Mouse (Mus musculus) MEL (cell line): Measurements from ENCODE around the gene Zkscan17. TPM values are rescaled to one million over a fixed set of nuclear protein-coding genes. Genes with fewer than 3 reads are reported as not detected.

Experiments used
- DNase-seq: peaks from one replicate; pipeline ENCODE4 v3.0.0; 2011; ENCODE audit warnings: low read depth, low spot score
- H3K27ac ChIP-seq: 2 replicates; pipeline ENCODE4 v1.5.1; 2012; ENCODE audit warnings: low read depth, mild to moderate bottlenecking, control low read depth, low read length, moderate library complexity; ENCODE audit not compliant: control insufficient read depth
- H3K27me3 ChIP-seq, 2 experiments: fragments of 150-350 bp in 1 of 2; sonication (generic) in 1 of 2; 2 replicates each; pipeline ENCODE4 v1.6.1; 2012; ENCODE audit warnings: low read length in 2 of 2, mild to moderate bottlenecking in 2 of 2, improper control_type of control experiment in 1 of 2, moderate library complexity in 1 of 2; ENCODE audit not compliant: insufficient read depth in 2 of 2, control insufficient read depth in 1 of 2
- H3K36me3 ChIP-seq, 2 experiments: 2 replicates each; pipeline ENCODE4 v1.6.1; 2012 to 2014; ENCODE audit warnings: low read length in 2 of 2, improper control_type of control experiment in 1 of 2, inconsistent platforms in 1 of 2, mild to moderate bottlenecking in 1 of 2; ENCODE audit not compliant: insufficient read depth in 2 of 2, control insufficient read depth in 1 of 2
- H3K4me1 ChIP-seq, 2 experiments: fragments of 150-350 bp in 1 of 2; sonication (generic) in 1 of 2; 2 replicates each; pipeline ENCODE4 v1.6.1; 2012; ENCODE audit warnings: low read length in 2 of 2, improper control_type of control experiment in 1 of 2, mild to moderate bottlenecking in 1 of 2; ENCODE audit not compliant: insufficient read depth in 2 of 2, control insufficient read depth in 1 of 2
- H3K4me3 ChIP-seq, 2 experiments: fragments of 150-350 bp in 1 of 2; sonication (generic) in 1 of 2; 2 replicates each; pipeline ENCODE4 v1.5.1; 2012; ENCODE audit warnings: low read depth in 2 of 2, low read length in 2 of 2, mild to moderate bottlenecking in 2 of 2, moderate library complexity in 2 of 2, control low read depth in 1 of 2, improper control_type of control experiment in 1 of 2; ENCODE audit not compliant: control insufficient read depth in 1 of 2, insufficient read depth in 1 of 2
- H3K79me2 ChIP-seq: 2 replicates; pipeline ENCODE4 v1.6.1; 2012; ENCODE audit warnings: mild to moderate bottlenecking, low read length, moderate library complexity; ENCODE audit not compliant: control insufficient read depth, poor library complexity, insufficient read depth
- H3K9ac ChIP-seq: 2 replicates; pipeline ENCODE4 v1.6.1; 2012; ENCODE audit warnings: low read depth, mild to moderate bottlenecking, control low read depth, low read length, moderate library complexity; ENCODE audit not compliant: control insufficient read depth, poor library complexity, severe bottlenecking
- H3K9me3 ChIP-seq: fragments of 150-350 bp; sonication (generic); replicated peaks from 2 replicates; pipeline ENCODE4 v1.6.1; 2012; ENCODE audit warnings: mild to moderate bottlenecking, low read length, improper control_type of control experiment, moderate library complexity; ENCODE audit not compliant: insufficient read depth
- BHLHE40 ChIP-seq: IDR thresholded peaks from 2 replicates; pipeline ENCODE4 v1.6.1; 2012; ENCODE audit warnings: low read depth, mild to moderate bottlenecking, inconsistent platforms, low read length, improper control_type of control experiment, borderline replicate concordance
- CHD2 ChIP-seq: IDR thresholded peaks from 2 replicates; pipeline ENCODE4 v1.6.1; 2011; ENCODE audit warnings: low read length, improper control_type of control experiment
- CTCF ChIP-seq, 3 experiments: IDR thresholded peaks in 2 of 3; conservative IDR thresholded peaks in 1 of 3; 2 replicates each; pipeline ENCODE4 v1.5.1; 2011 to 2012; ENCODE audit warnings: low read length in 3 of 3, low read depth in 2 of 3, mild to moderate bottlenecking in 2 of 3, improper control_type of control experiment in 1 of 3, inconsistent platforms in 1 of 3, mixed read lengths in 1 of 3, moderate library complexity in 1 of 3; ENCODE audit not compliant: control insufficient read depth in 1 of 3, insufficient read depth in 1 of 3, poor library complexity in 1 of 3, severe bottlenecking in 1 of 3
- EP300 ChIP-seq, 2 experiments: IDR thresholded peaks; 2 replicates each; pipeline ENCODE4 v1.6.1; 2011; ENCODE audit warnings: improper control_type of control experiment in 2 of 2, low read length in 2 of 2, low read depth in 1 of 2, mild to moderate bottlenecking in 1 of 2
- ETS1 ChIP-seq: IDR thresholded peaks from 2 replicates; pipeline ENCODE4 v1.6.1; 2012; ENCODE audit warnings: low read depth, mild to moderate bottlenecking, inconsistent platforms, low read length, improper control_type of control experiment, moderate library complexity
- GABPA ChIP-seq: IDR thresholded peaks from 2 replicates; pipeline ENCODE4 v1.6.1; 2012; ENCODE audit warnings: low read depth, mild to moderate bottlenecking, inconsistent platforms, low read length, improper control_type of control experiment, moderate library complexity
- GATA1 ChIP-seq: IDR thresholded peaks from 2 replicates; pipeline ENCODE4 v1.6.1; 2011; ENCODE audit warnings: low read depth, low read length, improper control_type of control experiment
- HCFC1 ChIP-seq: IDR thresholded peaks from 2 replicates; pipeline ENCODE4 v1.6.1; 2012; ENCODE audit warnings: low read depth, mild to moderate bottlenecking, inconsistent platforms, low read length, improper control_type of control experiment, moderate library complexity
- JUND ChIP-seq: IDR thresholded peaks from 2 replicates; pipeline ENCODE4 v1.6.1; 2011; ENCODE audit warnings: low read depth, mild to moderate bottlenecking, improper control_type of control experiment, low read length
- MAX ChIP-seq: IDR thresholded peaks from 2 replicates; pipeline ENCODE4 v1.6.1; 2011; ENCODE audit warnings: low read length, improper control_type of control experiment
- MAZ ChIP-seq: IDR thresholded peaks from 2 replicates; pipeline ENCODE4 v1.6.1; 2012; ENCODE audit warnings: low read depth, mild to moderate bottlenecking, inconsistent platforms, low read length, improper control_type of control experiment
- MEF2A ChIP-seq: IDR thresholded peaks from 2 replicates; pipeline ENCODE4 v1.6.1; 2014; ENCODE audit warnings: low read depth, mild to moderate bottlenecking, inconsistent platforms, low read length, improper control_type of control experiment; ENCODE audit not compliant: poor library complexity, insufficient replicate concordance, severe bottlenecking; ENCODE audit errors: extremely low read depth
- MXI1 ChIP-seq: IDR thresholded peaks from 2 replicates; pipeline ENCODE4 v1.6.1; 2011; ENCODE audit warnings: mild to moderate bottlenecking, low read depth, low read length, improper control_type of control experiment
- MYC ChIP-seq: IDR thresholded peaks from 2 replicates; pipeline ENCODE4 v1.6.1; 2011; ENCODE audit warnings: low read depth, mild to moderate bottlenecking, low read length, improper control_type of control experiment, moderate library complexity
- POLR2A ChIP-seq, 2 experiments: IDR thresholded peaks; 2 replicates each; pipeline ENCODE4 v1.6.1; 2011 to 2012; ENCODE audit warnings: low read length in 2 of 2, mild to moderate bottlenecking in 2 of 2, control low read depth in 1 of 2, improper control_type of control experiment in 1 of 2, low read depth in 1 of 2, moderate library complexity in 1 of 2; ENCODE audit not compliant: control insufficient read depth in 1 of 2, insufficient read depth in 1 of 2, poor library complexity in 1 of 2
- POLR2AphosphoS2 ChIP-seq: IDR thresholded peaks from 2 replicates; pipeline ENCODE4 v1.6.1; 2011; ENCODE audit warnings: low read length, improper control_type of control experiment
- POLR2AphosphoS5 ChIP-seq: IDR thresholded peaks from 2 replicates; pipeline ENCODE4 v1.6.1; 2012; ENCODE audit warnings: low read depth, borderline replicate concordance, mild to moderate bottlenecking, inconsistent platforms, low read length, moderate library complexity, mixed read lengths
- RAD21 ChIP-seq: IDR thresholded peaks from 2 replicates; pipeline ENCODE4 v1.6.1; 2011; ENCODE audit warnings: mild to moderate bottlenecking, low read depth, low read length, improper control_type of control experiment
- RCOR1 ChIP-seq: IDR thresholded peaks from 2 replicates; pipeline ENCODE4 v1.6.1; 2012; ENCODE audit warnings: low read depth, mild to moderate bottlenecking, inconsistent platforms, low read length, improper control_type of control experiment
- SIN3A ChIP-seq: IDR thresholded peaks from 2 replicates; pipeline ENCODE4 v1.6.1; 2012; ENCODE audit warnings: low read length, improper control_type of control experiment, inconsistent platforms
- TAL1 ChIP-seq: IDR thresholded peaks from 2 replicates; pipeline ENCODE4 v1.6.1; 2012; ENCODE audit warnings: mild to moderate bottlenecking, inconsistent platforms, low read length, moderate library complexity, mixed read lengths
- TBP ChIP-seq: IDR thresholded peaks from 2 replicates; pipeline ENCODE4 v1.8.0; 2011; ENCODE audit warnings: low read depth, low read length, improper control_type of control experiment
- TCF12 ChIP-seq: IDR thresholded peaks from 2 replicates; pipeline ENCODE4 v1.6.1; 2014; ENCODE audit warnings: low read depth, mild to moderate bottlenecking, inconsistent platforms, low read length, improper control_type of control experiment, moderate library complexity
- USF1 ChIP-seq: IDR thresholded peaks from 2 replicates; pipeline ENCODE4 v1.6.1; 2014; ENCODE audit warnings: low read depth, mild to moderate bottlenecking, inconsistent platforms, low read length, improper control_type of control experiment, moderate library complexity
- ZC3H11A ChIP-seq: IDR thresholded peaks from 2 replicates; pipeline ENCODE4 v1.6.1; 2012; ENCODE audit warnings: low read depth, mild to moderate bottlenecking, inconsistent platforms, low read length, improper control_type of control experiment
- ZKSCAN1 ChIP-seq: IDR thresholded peaks from 2 replicates; pipeline ENCODE4 v1.6.1; 2012; ENCODE audit warnings: low read depth, mild to moderate bottlenecking, inconsistent platforms, low read length, improper control_type of control experiment, moderate library complexity
- polyA plus RNA-seq, 2 experiments: library from polyadenylated mRNA; stranded (reverse) in 1 of 2; unstranded in 1 of 2; fragments of >175 nt in 1 of 2; fragments of >200 nt in 1 of 2; gene quantifications; 2 replicates each; pipeline versions ENCODE4 v1.2.1 to v1.2.4; 2012; ENCODE audit warnings: low replicate concordance in 2 of 2, low read depth in 1 of 2; ENCODE audit not compliant: insufficient read length in 2 of 2, insufficient read depth in 1 of 2, missing spikeins in 1 of 2
- total RNA-seq: library from RNA; depleted of rRNA; stranded (reverse); fragments of 300-350 nt; gene quantifications from 2 replicates; pipeline ENCODE4 v1.2.3, GENCODE M21; 2012

Gene Zkscan17
- total and polyA plus RNA-seq, 3 experiments = 31.7 to 49.6 TPM; not detected in 1

GRCm38 (mm10) chr11:59541324-59541723, 14.8 kb upstream of the Zkscan17 start, which contains the start of gene Nlrp3:
Gene Nlrp3 (plus strand): TSS chr11:59541568.
- DNase-seq = peak; percentile 44
- Histone ChIP-seq H3K9ac (no peak within 1 kb of the TSS), H3K27me3 (peaks cover 0 to 3% of the 10 kb centered on the region in 2 experiments; a peak in 3 of 4 replicates), H3K4me1 (peaks cover 0 to 32% of the 10 kb centered on the region in 2 experiments; a peak in 2 of 4 replicates), H3K27ac (no peak within 1 kb of the TSS), H3K9me3 (no peaks in the 10 kb centered on the region), H3K79me2 (no peaks in the 10 kb centered on the region), H3K36me3 (peaks cover 0 to 18% of the 10 kb centered on the region in 2 experiments; a peak in 2 of 4 replicates)
- TF ChIP-seq ZC3H11A = no peak
- TF ChIP-seq USF1 = no peak
- peak; percentile 34 to 46; a peak in 2 of 4 replicates for TF ChIP-seq EP300 (IDR thresholded peaks at IDR 0.05; ENCODE audit: low read depth in 1 of 2, low read length in 2 of 2)
- no peak for TF ChIP-seq POLR2AphosphoS5
- no peak for TF ChIP-seq TCF12
- 0 out of 2 replicates have a peak, but pooled peaks have one; percentile 35 for TF ChIP-seq GATA1
- TF ChIP-seq, all 39 proteins: peak for 2
- no peak within 1 kb of the TSS for H3K4me3 ChIP-seq

GRCm38 (mm10) chr11:59540123-59540522, 13.6 kb upstream of the Zkscan17 start:
- peak; percentile 65 for DNase-seq
- H3K4me1 ChIP-seq = peaks cover 0 to 32% of the 10 kb centered on the region in 2 experiments; a peak in 2 of 4 replicates
- no peak overlapping the region for H3K9ac ChIP-seq
- no peak overlapping the region for H3K4me3 ChIP-seq
- no peaks in the 10 kb centered on the region for H3K9me3 ChIP-seq
- H3K79me2 ChIP-seq = no peaks in the 10 kb centered on the region
- peaks cover 0 to 18% of the 10 kb centered on the region in 2 experiments; a peak in 2 of 4 replicates for H3K36me3 ChIP-seq
- H3K27me3 ChIP-seq = no peaks in the 10 kb centered on the region; a peak in 1 of 4 replicates
- peak; percentile 48; the same call in 1 of the 2 replicates for TF ChIP-seq ETS1
- peak; percentile 53 for TF ChIP-seq RCOR1
- TF ChIP-seq GABPA = no peak
- peak; percentile 59 for TF ChIP-seq GATA1
- no peak overlapping the region for H3K27ac ChIP-seq

GRCm38 (mm10) chr11:59538387-59538786, 11.8 kb upstream of the Zkscan17 start:
- Histone ChIP-seq H3K4me1 (peaks cover 0 to 25% of the 10 kb centered on the region in 2 experiments; a peak in 2 of 4 replicates), H3K27me3 (no peaks in the 10 kb centered on the region; a peak in 1 of 4 replicates), H3K36me3 (peaks cover 0 to 13% of the 10 kb centered on the region in 2 experiments; a peak in 2 of 4 replicates), H3K9ac (peak overlapping the region; percentile 59), H3K79me2 (no peaks in the 10 kb centered on the region), H3K9me3 (no peaks in the 10 kb centered on the region), H3K27ac (peak overlapping the region; percentile 4; the same call in 1 of the 2 replicates), H3K4me3 (peak overlapping the region; percentile 62 to 72)
- peak; percentile 93 for DNase-seq
- peak; percentile 98 for TF ChIP-seq MXI1
- TF ChIP-seq MEF2A = no peak
- peak; percentile 95 for TF ChIP-seq MYC
- no peak for TF ChIP-seq POLR2AphosphoS2
- peak; percentile 93 for TF ChIP-seq MAX
- peak in 1 of 2 experiments; percentile 22; a peak in 1 of 4 replicates for TF ChIP-seq POLR2A (IDR thresholded peaks at IDR 0.05; ENCODE audit: control insufficient read depth in 1 of 2, insufficient read depth in 1 of 2, low read depth in 1 of 2, low read length in 2 of 2, poor library complexity in 1 of 2)
- TF ChIP-seq JUND = no peak
- peak; percentile 68 for TF ChIP-seq CHD2
- TF ChIP-seq USF1 = peak; percentile 79
- no peak for TF ChIP-seq TAL1
- TF ChIP-seq BHLHE40 = 0 out of 2 replicates have a peak, but pooled peaks have one; percentile 58
- TF ChIP-seq RAD21 = no peak; the same call in 1 of the 2 replicates
- peak; percentile 59; the same call in 1 of the 2 replicates for TF ChIP-seq HCFC1
- TF ChIP-seq MAZ = peak; percentile 86; the same call in 1 of the 2 replicates
- no peak for TF ChIP-seq GATA1
- TF ChIP-seq SIN3A = peak; percentile 92
- TF ChIP-seq TBP = no peak
- peak; percentile 50 for TF ChIP-seq RCOR1
- TF ChIP-seq ZKSCAN1 = no peak
- peak; percentile 68 to 91 (median 87) for TF ChIP-seq CTCF (IDR thresholded peaks at IDR 0.05 in 2 of 3, conservative IDR thresholded peaks at IDR 0.05 in 1 of 3; ENCODE audit: control insufficient read depth in 1 of 3, insufficient read depth in 1 of 3, low read depth in 2 of 3, low read length in 3 of 3, poor library complexity in 1 of 3, severe bottlenecking in 1 of 3)
